Mouse (Mus musculus): ENCODE measurements around the gene Mthfd2. TPM values are rescaled to one million over a fixed set of nuclear protein-coding genes. Genes with fewer than 3 reads are reported as not detected.
"Not testable (repeated sequence)": the region's sequence is repeated elsewhere in the genome, so short reads cannot be mapped to it uniquely, and the experiment has no call there.

The Mthfd2 gene
- polyA plus RNA-seq, 1 experiment from 2014 or later = 62.6 TPM

GRCm38 (mm10) chr6:83351490-83352160 lies 25.9 kb upstream of the Mthfd2 start:
- Histone ChIP-seq H3K27ac (replicated peaks) (peak overlapping the region; percentile 19; the same call in 1 of the 2 replicates), H3K4me3 (no peak overlapping the region), H3K36me3 (replicated peaks) (peaks cover 53% of the 10 kb centered on the region), H3K9me3 (no peaks in the 10 kb centered on the region), H3K4me1 (peaks cover 26% of the 10 kb centered on the region), H3K27me3 (replicated peaks; ENCODE audit: low read depth, poor library complexity, severe bottlenecking) (no peaks in the 10 kb centered on the region)
- WGBS = 84% methylated on average over 7 of the region's 7 CpGs
- DNase-seq (ENCODE audit: low spot score) = no peak

- Histone ChIP-seq H3K27ac (replicated peaks) (peak overlapping the region; percentile 94), H3K4me3 (no peak overlapping the region; the same call in 1 of the 2 replicates), H3K4me1 (peaks cover 26% of the 10 kb centered on the region), H3K9me3 (no peaks in the 10 kb centered on the region), H3K27me3 (replicated peaks; ENCODE audit: low read depth, poor library complexity, severe bottlenecking) (no peaks in the 10 kb centered on the region), H3K36me3 (replicated peaks) (peaks cover 49% of the 10 kb centered on the region)
- WGBS = 90% methylated on average over 16 of the region's 16 CpGs
- no peak for DNase-seq (ENCODE audit: low spot score)
Observed at GRCm38 (mm10) chr6:83350851-83351405, 25.2 kb upstream of the Mthfd2 start.

- H3K27ac ChIP-seq (replicated peaks) = peak overlapping the region; percentile 94
Observed at GRCm38 (mm10) chr6:83350172-83350571, 24.5 kb upstream of the Mthfd2 start.

GRCm38 (mm10) chr6:83349274-83349958 lies 23.7 kb upstream of the Mthfd2 start:
- peak overlapping the region; percentile 96 for H3K4me3 ChIP-seq
- under 1% methylated on average over 53 of the region's 53 CpGs for WGBS
- no peaks in the 10 kb centered on the region for H3K9me3 ChIP-seq
- peaks cover 26% of the 10 kb centered on the region for H3K4me1 ChIP-seq
- peak overlapping the region; percentile 94 for H3K27ac ChIP-seq (replicated peaks)
- peak; percentile 92 for DNase-seq (ENCODE audit: low spot score)
- peaks cover 38% of the 10 kb centered on the region for H3K36me3 ChIP-seq (replicated peaks)
- H3K27me3 ChIP-seq (replicated peaks; ENCODE audit: low read depth, poor library complexity, severe bottlenecking) = no peaks in the 10 kb centered on the region

More at GRCm38 (mm10) chr6:83350172-83350571, 24.5 kb upstream of the Mthfd2 start:
- 84% methylated on average over 7 of the region's 7 CpGs for WGBS
- no peak for DNase-seq (ENCODE audit: low spot score)
- peaks cover 44% of the 10 kb centered on the region for H3K36me3 ChIP-seq (replicated peaks)
- H3K4me1 ChIP-seq = peaks cover 26% of the 10 kb centered on the region
- H3K4me3 ChIP-seq = peak overlapping the region; percentile 96
- H3K9me3 ChIP-seq = no peaks in the 10 kb centered on the region
- no peaks in the 10 kb centered on the region for H3K27me3 ChIP-seq (replicated peaks; ENCODE audit: low read depth, poor library complexity, severe bottlenecking)

GRCm38 (mm10) chr6:83348873-83349272 lies 23.2 kb upstream of the Mthfd2 start, which contains the start of gene Bola3:
Gene Bola3 (plus strand): TSS chr6:83349147.
- H3K27me3 ChIP-seq (replicated peaks; ENCODE audit: low read depth, poor library complexity, severe bottlenecking) = no peaks in the 10 kb centered on the region
- H3K4me1 ChIP-seq = peaks cover 26% of the 10 kb centered on the region
- peak within 1 kb of the TSS; percentile 96 for H3K4me3 ChIP-seq
- WGBS = 24% methylated on average over 6 of the region's 6 CpGs
- no peak for DNase-seq (ENCODE audit: low spot score)
- H3K36me3 ChIP-seq (replicated peaks) = peaks cover 37% of the 10 kb centered on the region
- no peaks in the 10 kb centered on the region for H3K9me3 ChIP-seq
- H3K27ac ChIP-seq (replicated peaks) = peak within 1 kb of the TSS; percentile 94

- 91% methylated on average over 3 of the region's 3 CpGs for WGBS
Observed at GRCm38 (mm10) chr6:83347916-83348315, 22.2 kb upstream of the Mthfd2 start.

GRCm38 (mm10) chr6:83345285-83345684 lies 19.6 kb upstream of the Mthfd2 start:
- Histone ChIP-seq H3K4me1 (peaks cover 16% of the 10 kb centered on the region), H3K36me3 (replicated peaks) (peaks cover 46% of the 10 kb centered on the region)
- not testable (repeated sequence) for H3K4me3 ChIP-seq; H3K9me3 ChIP-seq; DNase-seq (ENCODE audit: low spot score); H3K27ac ChIP-seq (replicated peaks); H3K27me3 ChIP-seq (replicated peaks; ENCODE audit: low read depth, poor library complexity, severe bottlenecking)
- WGBS = 89% methylated on average over 8 of the region's 8 CpGs

More at GRCm38 (mm10) chr6:83347916-83348315, 22.2 kb upstream of the Mthfd2 start:
- Histone ChIP-seq H3K27me3 (replicated peaks; ENCODE audit: low read depth, poor library complexity, severe bottlenecking) (no peaks in the 10 kb centered on the region), H3K9me3 (no peaks in the 10 kb centered on the region), H3K27ac (replicated peaks) (no peak overlapping the region), H3K4me1 (peaks cover 26% of the 10 kb centered on the region), H3K36me3 (replicated peaks) (peaks cover 34% of the 10 kb centered on the region), H3K4me3 (no peak overlapping the region)
- DNase-seq (ENCODE audit: low spot score) = no peak

GRCm38 (mm10) chr6:83342957-83343356 lies 17.2 kb upstream of the Mthfd2 start:
- Histone ChIP-seq H3K27ac (replicated peaks) (no peak overlapping the region), H3K9me3 (no peaks in the 10 kb centered on the region), H3K4me1 (no peaks in the 10 kb centered on the region), H3K36me3 (replicated peaks) (peaks cover 68% of the 10 kb centered on the region), H3K27me3 (replicated peaks; ENCODE audit: low read depth, poor library complexity, severe bottlenecking) (no peaks in the 10 kb centered on the region), H3K4me3 (no peak overlapping the region)
- WGBS = 96% methylated on average over 2 of the region's 2 CpGs
- no peak for DNase-seq (ENCODE audit: low spot score)

- Histone ChIP-seq H3K27ac (replicated peaks) (no peak overlapping the region), H3K4me3 (no peak overlapping the region), H3K4me1 (no peaks in the 10 kb centered on the region), H3K27me3 (replicated peaks; ENCODE audit: low read depth, poor library complexity, severe bottlenecking) (no peaks in the 10 kb centered on the region), H3K36me3 (replicated peaks) (peaks cover 80% of the 10 kb centered on the region), H3K9me3 (no peaks in the 10 kb centered on the region)
- no peak for DNase-seq (ENCODE audit: low spot score)
- WGBS = 83% methylated on average over 3 of the region's 3 CpGs
Observed at GRCm38 (mm10) chr6:83341387-83341786, 15.7 kb upstream of the Mthfd2 start.

- Histone ChIP-seq H3K36me3 (replicated peaks) (peaks cover 40% of the 10 kb centered on the region), H3K27me3 (replicated peaks; ENCODE audit: low read depth, poor library complexity, severe bottlenecking) (no peaks in the 10 kb centered on the region), H3K4me3 (peak overlapping the region; percentile 86; the same call in 1 of the 2 replicates), H3K9me3 (no peaks in the 10 kb centered on the region), H3K4me1 (peaks cover 15% of the 10 kb centered on the region), H3K27ac (replicated peaks) (no peak overlapping the region)
- DNase-seq (ENCODE audit: low spot score) = no peak
- WGBS = 88% methylated on average over 3 of the region's 3 CpGs
Observed at GRCm38 (mm10) chr6:83327591-83328190, 2.0 kb upstream of the Mthfd2 start.

- Histone ChIP-seq H3K4me1 (peaks cover 15% of the 10 kb centered on the region), H3K27ac (replicated peaks) (no peak overlapping the region), H3K36me3 (replicated peaks) (peaks cover 31% of the 10 kb centered on the region), H3K27me3 (replicated peaks; ENCODE audit: low read depth, poor library complexity, severe bottlenecking) (no peaks in the 10 kb centered on the region), H3K9me3 (no peaks in the 10 kb centered on the region), H3K4me3 (peak overlapping the region; percentile 86)
- DNase-seq (ENCODE audit: low spot score) = no peak
- WGBS = 77% methylated on average over 6 of the region's 6 CpGs
Observed at GRCm38 (mm10) chr6:83326761-83327160, 1.1 kb upstream of the Mthfd2 start.

- 10% methylated on average over 6 of the region's 6 CpGs for WGBS
- peak overlapping the region; percentile 97 for H3K27ac ChIP-seq (replicated peaks)
Observed at GRCm38 (mm10) chr6:83326394-83326736, 657 bp upstream of the Mthfd2 start.

More at GRCm38 (mm10) chr6:83326394-83326736, 657 bp upstream of the Mthfd2 start:
- H3K4me1 ChIP-seq = peaks cover 15% of the 10 kb centered on the region
- H3K9me3 ChIP-seq = no peaks in the 10 kb centered on the region
- H3K4me3 ChIP-seq = peak overlapping the region; percentile 86
- no peaks in the 10 kb centered on the region for H3K27me3 ChIP-seq (replicated peaks; ENCODE audit: low read depth, poor library complexity, severe bottlenecking)
- no peak for DNase-seq (ENCODE audit: low spot score)
- peaks cover 27% of the 10 kb centered on the region for H3K36me3 ChIP-seq (replicated peaks)
